Mouse (Mus musculus) right cerebral cortex, adult 2 months (tissue): ENCODE data around the gene Slc35g1.
"Not testable (repeated sequence)": the region's sequence is repeated elsewhere in the genome, so short reads cannot be mapped to it uniquely, and the experiment has no call there.

Experiments
- DNase-seq, 2 experiments: peaks; one replicate each; pipeline ENCODE4 v3.0.0; 2021 to 2022; ENCODE audit warnings: low spot score in 2 of 2

Gene Slc35g1

GRCm38 (mm10) chr19:38395701-38396632, at the start of gene Slc35g1:
Gene Slc35g1, plus strand, starts transcription at chr19:38395980.
- peak; percentile 25 to 28 for DNase-seq

GRCm38 (mm10) chr19:38348271-38349012, 47.3 kb upstream of the Slc35g1 start:
- no peak for DNase-seq

DNA sequence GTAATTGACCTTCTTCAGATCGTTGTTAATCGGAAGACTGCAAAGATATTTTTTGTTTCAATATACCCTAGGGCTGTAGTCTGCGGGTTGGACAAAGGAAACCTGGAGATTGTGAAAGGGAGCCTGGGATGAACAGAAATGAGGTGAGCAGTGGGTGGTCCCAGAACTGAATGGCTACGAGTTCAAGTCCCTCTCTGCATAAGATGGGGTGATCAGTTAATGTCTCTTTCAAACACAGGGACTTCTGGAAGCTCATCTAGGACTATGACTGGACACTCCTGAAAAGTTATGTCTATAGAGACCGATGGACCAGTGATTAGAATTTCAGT, 46.8 kb upstream of the Slc35g1 start:
- DNase-seq = no peak

DNA sequence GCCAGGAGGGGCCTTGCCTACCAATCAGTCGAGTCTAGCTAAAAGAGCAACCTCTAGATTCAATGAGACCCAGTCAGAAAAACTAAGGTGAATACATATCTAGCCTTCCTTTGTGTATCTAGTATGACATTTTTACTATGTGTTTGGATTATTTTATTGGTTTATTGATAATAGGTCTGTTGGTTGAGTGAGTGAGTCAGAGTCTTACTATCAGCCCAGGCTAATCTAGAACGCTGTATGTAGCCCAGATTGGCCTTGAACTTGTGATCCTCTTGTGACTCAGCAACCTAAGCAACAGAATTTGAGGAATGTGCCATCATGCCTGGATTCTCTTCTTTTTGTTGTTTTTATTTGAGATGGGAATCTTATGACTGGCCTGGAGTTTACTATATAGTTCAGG, 44.6 kb upstream of the Slc35g1 start:
- no peak for DNase-seq

DNA sequence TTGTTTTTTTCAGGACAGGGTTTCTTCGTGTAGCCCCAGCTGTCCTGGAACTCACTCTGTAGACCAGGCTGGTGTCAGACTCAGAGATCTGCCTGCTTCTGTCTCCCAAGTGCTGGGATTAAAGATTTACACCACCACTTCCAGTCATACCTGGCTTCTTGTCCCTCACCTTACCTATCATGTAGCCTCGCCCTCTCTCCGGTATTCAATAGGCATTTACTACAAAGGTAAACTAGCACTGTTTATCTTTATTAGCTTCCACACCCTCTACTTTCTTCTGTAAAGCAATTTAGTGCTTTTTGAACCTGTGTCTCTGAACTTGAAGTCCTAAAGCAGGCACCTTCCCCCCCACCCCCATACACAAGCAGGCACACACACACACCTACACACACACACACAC, 44.1 kb upstream of the Slc35g1 start:
- no peak for DNase-seq

- DNase-seq = peak; percentile 47 to 53
Observed at GRCm38 (mm10) chr19:38352495-38353130, 43.2 kb upstream of the Slc35g1 start.

- DNase-seq = no peak
Observed at GRCm38 (mm10) chr19:38354279-38354678, 41.5 kb upstream of the Slc35g1 start.

- DNase-seq = no peak
Observed at GRCm38 (mm10) chr19:38354819-38355360, 40.9 kb upstream of the Slc35g1 start.

GRCm38 (mm10) chr19:38356211-38356828, 39.5 kb upstream of the Slc35g1 start:
- DNase-seq = no peak

- no peak for DNase-seq
Observed at GRCm38 (mm10) chr19:38357956-38358623, 37.7 kb upstream of the Slc35g1 start.

- DNase-seq = no peak
Observed at GRCm38 (mm10) chr19:38359287-38359686, 36.5 kb upstream of the Slc35g1 start.

- DNase-seq = no peak
Observed at GRCm38 (mm10) chr19:38361850-38362249, 33.9 kb upstream of the Slc35g1 start.

- no peak for DNase-seq
Observed at GRCm38 (mm10) chr19:38363358-38363757, 32.4 kb upstream of the Slc35g1 start.

GRCm38 (mm10) chr19:38363879-38364659, 31.7 kb upstream of the Slc35g1 start:
- DNase-seq = no peak

DNA sequence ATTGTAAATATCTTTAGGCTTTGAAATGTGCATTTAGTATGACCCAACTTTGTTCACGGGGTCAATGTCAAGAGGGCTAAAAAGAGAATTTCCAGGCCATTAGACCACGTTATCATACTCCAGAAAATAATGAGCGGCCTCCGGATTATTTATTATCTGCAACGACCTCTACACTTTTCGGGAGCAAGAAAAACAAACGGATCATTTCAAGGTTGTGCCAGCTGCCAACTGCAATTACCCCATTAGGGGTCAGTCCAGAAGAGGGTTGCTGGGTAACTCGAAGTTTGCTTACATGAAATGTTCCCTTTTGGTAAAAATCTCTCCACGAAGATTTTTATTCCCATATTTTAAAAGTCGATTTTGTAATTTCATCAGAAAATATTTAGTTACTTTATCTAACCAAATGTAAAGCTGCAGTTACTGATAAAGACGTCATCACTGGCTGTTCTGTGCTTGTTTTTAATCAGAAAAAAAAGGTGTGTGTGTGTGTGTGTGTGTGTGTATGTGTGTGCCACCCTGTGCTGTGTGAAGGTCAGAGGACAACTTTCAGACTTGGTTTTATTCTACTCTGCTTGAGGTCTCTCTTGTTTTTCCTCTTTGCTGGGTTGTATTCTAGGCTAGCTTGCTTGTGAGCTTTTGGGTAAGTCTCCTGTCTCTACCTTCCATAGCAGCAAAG, 30.7 kb upstream of the Slc35g1 start:
- DNase-seq = no peak

GRCm38 (mm10) chr19:38372460-38373102, 23.2 kb upstream of the Slc35g1 start:
- no peak for DNase-seq

DNA sequence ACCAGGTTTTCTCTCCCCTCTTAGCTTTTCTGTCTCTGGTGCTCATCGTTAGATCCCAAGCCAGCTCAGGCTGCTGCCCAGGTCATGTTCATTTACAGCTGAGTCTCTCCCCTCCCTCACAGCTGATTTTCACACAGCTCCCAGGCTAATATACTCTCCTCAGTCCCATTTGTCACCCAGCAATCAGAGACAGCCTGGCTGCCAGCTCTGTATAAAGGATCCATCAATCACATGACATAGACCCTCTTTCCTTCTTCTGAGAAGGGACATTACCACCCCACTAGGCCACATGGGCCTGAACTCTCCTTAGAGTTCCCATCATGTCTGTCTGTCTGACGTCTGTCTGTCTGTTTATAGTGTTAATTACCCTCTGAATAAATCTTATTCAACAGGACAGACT, 22.4 kb upstream of the Slc35g1 start:
- DNase-seq = no peak

GRCm38 (mm10) chr19:38383769-38384168, 12.0 kb upstream of the Slc35g1 start:
- no peak for DNase-seq

DNA sequence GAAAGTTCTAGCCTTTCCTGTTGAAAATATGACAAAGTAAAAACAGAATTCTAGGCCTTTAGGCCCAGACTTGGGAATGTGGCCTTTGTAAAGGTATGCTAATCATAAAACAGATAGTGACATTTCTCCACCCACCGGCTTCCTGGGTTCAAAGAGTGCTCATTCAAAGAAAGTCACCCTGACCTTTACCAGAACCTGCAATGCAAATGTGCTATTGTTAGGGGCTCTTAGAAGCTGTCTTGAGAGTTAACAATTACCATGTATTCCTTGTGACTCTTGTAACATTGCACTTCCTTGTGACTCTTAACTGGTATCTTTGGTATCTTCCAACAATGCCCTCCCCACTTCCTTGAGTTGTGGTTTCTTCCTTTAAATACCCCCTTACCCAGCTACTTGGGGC, 8.8 kb upstream of the Slc35g1 start:
- not testable (repeated sequence) for DNase-seq
